Mouse (Mus musculus): ENCODE measurements at regions not wholly inside any gene's neighbourhood (a gene's known extent, or its start where the extent isn't known, plus 50 kb on each side); places are given as distances from the start of the nearest gene placed in this dataset.

GRCm38 (mm10) chr15:50053468-50053867 lies 3831.2 kb upstream of the Gm7489 start:
- Histone ChIP-seq H3K27ac (ENCODE audit: insufficient read depth, low read depth) (no peak overlapping the region), H3K4me3 (replicated peaks in 1 of 3; ENCODE audit: low read depth in 2 of 3, low read length in 2 of 3, poor library complexity in 1 of 3) (no peak overlapping the region), H3K79me2 (replicated peaks; ENCODE audit: control insufficient read depth, extremely low read depth, insufficient read depth, poor library complexity, severe bottlenecking) (no peaks in the 10 kb centered on the region), H3K9ac (ENCODE audit: insufficient read depth, low read depth) (no peak overlapping the region), H3K27me3 (replicated peaks) (no peaks in the 10 kb centered on the region), H3K4me2 (ENCODE audit: insufficient read depth, low read depth, poor library complexity, severe bottlenecking) (no peak overlapping the region), H3K4me1 (ENCODE audit: control insufficient read depth in 1 of 2, insufficient read depth in 2 of 2) (no peaks in the 10 kb centered on the region), H3K9me3 (replicated peaks; ENCODE audit: low read length) (peaks cover 28% of the 10 kb centered on the region), H3K36me3 (replicated peaks in 1 of 2; ENCODE audit: control insufficient read depth in 1 of 2, insufficient read depth in 1 of 2, low read length in 1 of 2) (no peaks in the 10 kb centered on the region)
- no peak for DNase-seq (ENCODE audit: extremely low read depth)
- no peak for TF ChIP-seq USF2 (conservative IDR thresholded peaks at IDR 0.05; ENCODE audit: low read depth, low read length)
- no peak for TF ChIP-seq RCOR1 (conservative IDR thresholded peaks at IDR 0.05; ENCODE audit: low read depth, low read length)
- no peak for TF ChIP-seq MEF2A (IDR thresholded peaks at IDR 0.05; ENCODE audit: borderline replicate concordance, low read depth, low read length)
- no peak for TF ChIP-seq PAX5 (IDR thresholded peaks at IDR 0.05; ENCODE audit: low read length)
- TF ChIP-seq NRF1 (IDR thresholded peaks at IDR 0.05; ENCODE audit: low read depth, low read length): no peak
- TF ChIP-seq ETS1 (conservative IDR thresholded peaks at IDR 0.05; ENCODE audit: low read depth, low read length): no peak
- TF ChIP-seq ZNF384 (IDR thresholded peaks at IDR 0.05; ENCODE audit: low read depth, low read length): no peak
- no peak for TF ChIP-seq MXI1 (IDR thresholded peaks at IDR 0.05; ENCODE audit: low read depth, low read length)
- no peak for TF ChIP-seq USF1 (IDR thresholded peaks at IDR 0.05; ENCODE audit: low read depth, low read length)
- TF ChIP-seq ZC3H11A (IDR thresholded peaks at IDR 0.05; ENCODE audit: low read depth, low read length): no peak
- TF ChIP-seq JUND (conservative IDR thresholded peaks at IDR 0.05; ENCODE audit: low read depth, low read length): no peak
- in situ Hi-C loops (cut with MboI; ENCODE audit: low pct_ligation_motif_present, low pct_unique_long_range_greater_than_20kb, low sequenced_read_pairs): no loop called here
- dilution Hi-C loops (cut with MboI; ENCODE audit: extremely low pct_ligation_motif_present, extremely low pct_unique_long_range_greater_than_20kb, low sequenced_read_pairs): no loop called here

- in situ Hi-C loops (cut with MboI; ENCODE audit: low pct_ligation_motif_present, low pct_unique_long_range_greater_than_20kb, low sequenced_read_pairs): no loop called here
- H3K4me2 ChIP-seq (ENCODE audit: insufficient read depth, low read depth, poor library complexity, severe bottlenecking): no peak overlapping the region
- H3K9ac ChIP-seq (ENCODE audit: insufficient read depth, low read depth): no peak overlapping the region
- TF ChIP-seq CTCF (conservative IDR thresholded peaks at IDR 0.05 in 1 of 2, IDR thresholded peaks at IDR 0.05 in 1 of 2; ENCODE audit: low read depth in 2 of 2, low read length in 2 of 2): no peak
- no peak for TF ChIP-seq TBP (conservative IDR thresholded peaks at IDR 0.05; ENCODE audit: low read depth, low read length)
- no peak for TF ChIP-seq POLR2A (IDR thresholded peaks at IDR 0.05; ENCODE audit: low read depth, low read length)
- TF ChIP-seq CHD2 (IDR thresholded peaks at IDR 0.05; ENCODE audit: low read length): no peak
- no peak for TF ChIP-seq ZC3H11A (IDR thresholded peaks at IDR 0.05; ENCODE audit: low read depth, low read length)
- TF ChIP-seq MAZ (IDR thresholded peaks at IDR 0.05; ENCODE audit: low read depth, low read length): no peak
- no peak for TF ChIP-seq JUN (IDR thresholded peaks at IDR 0.05; ENCODE audit: insufficient read depth, low read depth, low read length)
- no peak for TF ChIP-seq UBTF (IDR thresholded peaks at IDR 0.05; ENCODE audit: low read depth, low read length)
- no peak for TF ChIP-seq ETS1 (conservative IDR thresholded peaks at IDR 0.05; ENCODE audit: low read depth, low read length)
- TF ChIP-seq HCFC1 (IDR thresholded peaks at IDR 0.05; ENCODE audit: low read depth, low read length): no peak
- TF ChIP-seq E2F4 (IDR thresholded peaks at IDR 0.05; ENCODE audit: insufficient replicate concordance, low read depth, low read length): no peak
- no peak for TF ChIP-seq JUND (conservative IDR thresholded peaks at IDR 0.05; ENCODE audit: low read depth, low read length)
- no peak for TF ChIP-seq BHLHE40 (IDR thresholded peaks at IDR 0.05; ENCODE audit: low read depth, low read length)
- no peak for TF ChIP-seq RCOR1 (conservative IDR thresholded peaks at IDR 0.05; ENCODE audit: low read depth, low read length)
- TF ChIP-seq MYC (IDR thresholded peaks at IDR 0.05; ENCODE audit: low read depth, low read length): no peak
- no peak for TF ChIP-seq ZMIZ1 (IDR thresholded peaks at IDR 0.05; ENCODE audit: low read depth, low read length)
- no peak for TF ChIP-seq NELFE (IDR thresholded peaks at IDR 0.05; ENCODE audit: low read depth, low read length)
- TF ChIP-seq USF1 (IDR thresholded peaks at IDR 0.05; ENCODE audit: low read depth, low read length): no peak
- TF ChIP-seq SMC3 (IDR thresholded peaks at IDR 0.05; ENCODE audit: low read depth, low read length): no peak
- no peak for TF ChIP-seq CHD1 (IDR thresholded peaks at IDR 0.05; ENCODE audit: low read depth, low read length)
- H3K27ac ChIP-seq (ENCODE audit: insufficient read depth, low read depth): no peak overlapping the region
- H3K27me3 ChIP-seq (replicated peaks): no peaks in the 10 kb centered on the region
- H3K4me1 ChIP-seq (ENCODE audit: control insufficient read depth in 1 of 2, insufficient read depth in 2 of 2): no peaks in the 10 kb centered on the region
- H3K79me2 ChIP-seq (replicated peaks; ENCODE audit: control insufficient read depth, extremely low read depth, insufficient read depth, poor library complexity, severe bottlenecking): no peaks in the 10 kb centered on the region
- peaks cover 27% of the 10 kb centered on the region for H3K9me3 ChIP-seq (replicated peaks; ENCODE audit: low read length)
- H3K4me3 ChIP-seq (replicated peaks in 1 of 3; ENCODE audit: low read depth in 2 of 3, low read length in 2 of 3, poor library complexity in 1 of 3): no peak overlapping the region
- no peak for DNase-seq (ENCODE audit: extremely low read depth)
- no peaks in the 10 kb centered on the region for H3K36me3 ChIP-seq (replicated peaks in 1 of 2; ENCODE audit: control insufficient read depth in 1 of 2, insufficient read depth in 1 of 2, low read length in 1 of 2)
- dilution Hi-C loops (cut with MboI; ENCODE audit: extremely low pct_ligation_motif_present, extremely low pct_unique_long_range_greater_than_20kb, low sequenced_read_pairs): no loop called here
Measured at GRCm38 (mm10) chr15:50053892-50054291, 3830.8 kb upstream of the Gm7489 start.
